Comparison of ENCODE assay signal across 20 mouse cellular contexts in genomic region chr3:101287911-101288311, GRCm38 (mm10). TPM values are rescaled to one million over a fixed set of nuclear protein-coding genes. Genes with fewer than 3 reads are reported as not detected.
DNase-seq lines count a peak whose midpoint lies in the region; ATAC-seq and TF ChIP-seq lines count a peak whose summit lies in the region.
"Had no signal": no experiment of that assay in that cellular context is flagged by ENCODE, and none has a peak within 500 bp of the region (broad histone marks: within the 10 kb centered on the region; RNA-seq: fewer than 3 reads in every experiment).

TSS of gene Cd2 (minus strand) at chr3:101287939.

- H3K36me3 ChIP-seq in forebrain, embryonic 15.5 days = no peaks in the 10 kb centered on the region
- H3K36me3 ChIP-seq: forebrain, embryonic 12.5 days; kidney, embryonic 15.5 days had no signal

- peak; percentile 50 for ATAC-seq in monocyte, adult 5-6 weeks (replicated peaks; ENCODE audit: insufficient number of reproducible peaks, low FRiP score, low TSS enrichment, poor library complexity, severe bottlenecking)
- ATAC-seq in forebrain, embryonic 15.5 days (replicated peaks) = no peak
- ATAC-seq: hindbrain, postnatal 0 days had no signal

- H3K27me3 ChIP-seq in forebrain, embryonic 15.5 days = no peaks in the 10 kb centered on the region
- H3K27me3 ChIP-seq: forebrain, embryonic 12.5 days had no signal

- H3K27ac ChIP-seq in forebrain, embryonic 15.5 days (replicated peaks) = no peak within 1 kb of the TSS
- H3K27ac ChIP-seq: forebrain, embryonic 12.5 days; hindbrain, postnatal 0 days; kidney, embryonic 15.5 days; macrophage; stomach, postnatal 0 days had no signal

- peak within 1 kb of the TSS; percentile 42 for H3K4me3 ChIP-seq in lung, adult 2 months (replicated peaks; ENCODE audit: extremely low read depth, low read depth, low read length)
- no peak within 1 kb of the TSS for H3K4me3 ChIP-seq in forebrain, embryonic 15.5 days
- H3K4me3 ChIP-seq: forebrain, embryonic 12.5 days; kidney, embryonic 15.5 days had no signal

- no peaks in the 10 kb centered on the region for H3K9me3 ChIP-seq in forebrain, embryonic 15.5 days
- H3K9me3 ChIP-seq: forebrain, embryonic 12.5 days; kidney, embryonic 15.5 days had no signal

- TF ChIP-seq CTCF in lung, adult 2 months (IDR thresholded peaks at IDR 0.05; ENCODE audit: insufficient read depth, low read length) = no peak

- H3K9ac ChIP-seq in forebrain, embryonic 15.5 days (replicated peaks) = no peak within 1 kb of the TSS
- H3K9ac ChIP-seq: forebrain, embryonic 12.5 days; kidney, embryonic 15.5 days had no signal

- H3K4me2 ChIP-seq in forebrain, embryonic 15.5 days (replicated peaks) = no peak within 1 kb of the TSS
- H3K4me2 ChIP-seq: forebrain, embryonic 12.5 days; kidney, embryonic 15.5 days had no signal

- no peak for TF ChIP-seq POLR2A in lung, adult 2 months (IDR thresholded peaks at IDR 0.05; ENCODE audit: borderline replicate concordance, extremely low read depth, low read depth, low read length)

- no peak for DNase-seq in lung, adult 2 months
- no peak for DNase-seq in lung, adult 18-20 months
- DNase-seq in T-cell, adult 2 months (ENCODE audit: low spot score) = peak; percentile 71
- DNase-seq in thymus, postnatal 14 days = peak; percentile 78
- DNase-seq in neural tube, embryonic 10.5 days (ENCODE audit: extremely low spot score, low spot score) = no peak
- no peak for DNase-seq in kidney, adult 18-20 months
- DNase-seq: cerebellum, adult 11 months; layer of hippocampus, adult 9-11 months; liver; right cerebral cortex, postnatal 25 days had no signal

- WGBS in lung, adult 2 months = 28% methylated on average over 4 of the region's 4 CpGs
- 45% methylated on average over 4 of the region's 4 CpGs for WGBS in forebrain, embryonic 15.5 days

- peaks cover 2% of the 10 kb centered on the region; the same call in 1 of the 2 replicates for H3K4me1 ChIP-seq in lung, adult 2 months (ENCODE audit: control insufficient read depth, insufficient read depth, low read length)
- H3K4me1 ChIP-seq in forebrain, embryonic 15.5 days = no peaks in the 10 kb centered on the region
- H3K4me1 ChIP-seq: forebrain, embryonic 12.5 days; kidney, embryonic 15.5 days had no signal

RNA-seq across cellular contexts. Expression of gene Cd2, which starts in this region (rescaled TPM):
- polyA plus RNA-seq in lung, adult 2 months (2012; rRNA removed) = 10.7 and 11.4 TPM in 2 replicates
- 271 to 498 TPM (median 274 TPM) in 3 replicates for total RNA-seq in monocyte, adult 5-6 weeks (2017)
- polyA plus RNA-seq in forebrain, embryonic 15.5 days (2015; fragmentation: Nextera tagmentation; extraction: Ambion mirVana) = 0.15 and 0.32 TPM in 2 replicates
- total RNA-seq: hindbrain, postnatal 0 days; left cerebral cortex, postnatal 14 days; midbrain, postnatal 0 days had no signal
- polyA plus RNA-seq: embryonic facial prominence, embryonic 14.5 days; forebrain, embryonic 12.5 days; hindbrain, postnatal 0 days; kidney, embryonic 15.5 days; stomach, postnatal 0 days had no signal

Comparison
In these comparisons a context has a peak if more than half of its experiments do, and no peak if none do; other contexts are left out.
1. DNase-seq: peak in T-cell, adult 2 months (single experiment) and thymus, postnatal 14 days (single experiment); none in lung, adult 2 months (single experiment), lung, adult 18-20 months (0 of 2), neural tube, embryonic 10.5 days (single experiment) and kidney, adult 18-20 months (single experiment).